Mouse (Mus musculus) splenic B cell, adult 2 months (primary cell): ENCODE data around the gene Scd4.

ENCODE experiments used
- DNase-seq: peaks from one replicate; pipeline ENCODE4 v3.0.0-alpha.2; 2011; ENCODE audit warnings: low read depth, low spot score
- H3K27me3 ChIP-seq: 2 replicates; pipeline ENCODE4 v1.6.1; 2012; ENCODE audit warnings: mild to moderate bottlenecking, low read length, moderate library complexity, mixed read lengths; ENCODE audit not compliant: control insufficient read depth, poor library complexity, insufficient read depth, severe bottlenecking
- H3K36me3 ChIP-seq: 2 replicates; pipeline ENCODE4 v1.6.1; 2012; ENCODE audit warnings: mild to moderate bottlenecking, low read length, moderate library complexity, mixed read lengths; ENCODE audit not compliant: control insufficient read depth, poor library complexity, insufficient read depth, severe bottlenecking

The Scd4 gene

DNA sequence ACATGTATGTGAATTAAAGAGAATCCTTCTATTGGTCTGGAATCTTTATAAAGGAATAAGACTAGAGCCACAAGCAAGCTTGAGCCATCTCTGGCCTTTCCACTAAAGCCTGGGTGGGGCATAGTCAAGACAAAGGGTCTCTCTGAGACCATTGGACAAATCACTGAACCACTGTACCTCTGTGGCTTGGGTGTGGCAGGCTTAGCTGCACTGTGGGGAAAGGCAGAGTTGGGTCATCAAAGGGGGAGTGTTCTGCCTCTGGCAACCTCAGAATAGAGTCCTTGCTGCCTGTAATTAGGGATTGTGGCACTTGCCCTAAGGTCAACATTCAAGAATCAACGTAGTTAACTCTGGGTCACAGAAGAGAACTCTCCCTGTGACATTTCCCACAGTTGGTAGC, 56.6 kb downstream of the Scd4 start:
- peak; percentile 61 for DNase-seq
- no peaks in the 10 kb centered on the region for H3K27me3 ChIP-seq

DNA sequence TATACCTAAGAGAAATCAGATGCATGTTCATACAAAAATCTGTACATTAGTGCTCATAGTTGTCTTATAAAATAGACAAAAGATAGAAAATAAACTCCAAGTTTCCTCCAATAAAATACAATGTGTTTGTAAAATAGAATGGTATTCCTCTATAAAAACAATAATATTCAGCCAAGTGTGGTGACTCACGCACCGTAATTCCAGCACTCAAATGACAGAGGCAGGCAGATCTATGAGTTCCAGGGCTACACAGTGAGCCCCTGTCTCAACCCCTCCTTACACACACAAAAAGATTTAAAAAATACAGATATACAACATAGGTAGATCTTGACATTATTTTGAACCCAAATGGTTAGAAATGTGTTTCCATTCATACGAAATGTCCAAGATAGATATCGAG, 59.0 kb downstream of the Scd4 start:
- no peaks in the 10 kb centered on the region for H3K27me3 ChIP-seq
- DNase-seq = no peak

More for the DNA sequence above, 56.6 kb downstream of the Scd4 start:
- H3K36me3 ChIP-seq = peaks cover 4% of the 10 kb centered on the region; the same call in 1 of the 2 replicates

DNA sequence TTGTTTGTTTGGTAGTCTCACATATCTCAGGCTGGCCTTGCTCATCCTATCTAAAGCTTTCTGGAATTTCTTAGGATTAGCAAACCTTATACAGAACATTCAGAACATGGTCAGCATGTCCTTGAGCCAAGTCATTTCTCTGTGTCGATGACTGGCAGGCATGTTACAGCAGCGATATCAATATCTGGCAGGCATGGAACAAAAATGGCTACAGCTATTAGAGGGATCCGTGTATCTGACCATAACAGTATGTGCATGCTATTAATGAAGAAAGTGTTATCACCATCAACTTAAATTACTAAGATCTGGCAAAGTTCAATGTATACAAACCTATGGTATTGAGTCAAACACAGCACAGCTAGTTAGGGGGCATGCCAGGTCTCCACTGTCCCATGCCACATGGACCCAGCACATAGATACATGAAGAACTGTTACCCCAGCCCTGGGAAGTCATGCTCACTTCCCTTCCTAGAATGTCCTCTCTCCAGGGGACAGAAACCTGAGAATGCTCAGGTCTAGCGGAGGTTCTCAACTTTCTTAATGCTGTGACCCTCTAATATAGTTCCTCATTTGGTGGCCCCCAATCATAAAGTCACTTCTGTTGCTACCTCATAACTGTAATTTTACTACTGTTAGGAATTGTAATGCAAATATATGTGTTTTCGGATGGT, 59.6 kb downstream of the Scd4 start:
- Histone ChIP-seq H3K36me3 (peaks cover 18% of the 10 kb centered on the region), H3K27me3 (no peaks in the 10 kb centered on the region)
- DNase-seq = peak; percentile 46

More for the DNA sequence above, 59.0 kb downstream of the Scd4 start:
- peaks cover 13% of the 10 kb centered on the region for H3K36me3 ChIP-seq

DNA sequence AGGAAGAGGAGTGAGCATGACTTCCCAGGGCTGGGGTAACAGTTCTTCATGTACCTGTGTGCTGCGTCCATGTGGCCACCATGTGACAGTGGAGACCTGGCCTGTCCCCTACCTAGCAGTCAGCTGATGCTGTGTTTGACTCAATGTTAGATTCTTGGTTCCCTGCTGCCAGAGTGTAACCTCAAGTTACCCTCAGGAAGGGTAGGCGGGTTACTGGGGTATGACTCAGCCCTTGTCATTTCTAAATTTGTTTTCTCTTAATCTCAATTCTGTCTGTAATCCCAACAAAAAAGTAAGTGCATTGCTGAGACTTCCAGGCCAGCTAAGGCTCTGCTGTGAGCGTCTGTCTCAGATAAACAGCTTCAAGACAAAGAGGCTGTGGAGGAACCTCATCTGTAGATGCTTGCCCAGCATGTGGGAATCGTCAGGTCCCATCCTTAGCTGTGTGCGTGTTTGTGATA, 61.1 kb downstream of the Scd4 start:
- no peaks in the 10 kb centered on the region for H3K27me3 ChIP-seq
- DNase-seq = peak; percentile 47
- peaks cover 27% of the 10 kb centered on the region for H3K36me3 ChIP-seq

DNA sequence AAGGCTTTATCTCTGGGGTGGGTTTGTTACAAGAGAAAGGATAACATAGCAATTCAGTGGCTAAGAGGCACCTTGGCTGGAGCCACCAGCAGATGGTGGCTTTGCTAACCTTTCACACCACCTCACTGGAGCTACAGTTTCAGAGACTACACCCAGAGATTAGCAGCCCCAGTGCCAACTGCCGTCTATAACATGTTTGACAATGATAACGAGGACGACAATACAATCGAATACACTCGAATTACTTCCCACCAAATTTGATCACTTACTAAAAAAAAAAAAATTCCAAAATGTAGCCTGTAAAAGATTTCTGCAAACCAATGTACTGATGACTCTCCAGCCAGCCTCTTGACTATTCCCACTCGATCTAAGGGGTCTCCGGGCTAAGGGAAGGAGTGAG, 62.1 kb downstream of the Scd4 start:
- Histone ChIP-seq H3K27me3 (no peaks in the 10 kb centered on the region), H3K36me3 (peaks cover 36% of the 10 kb centered on the region)
- no peak for DNase-seq
